Mouse (Mus musculus) embryonic facial prominence, embryonic 15.5 days (tissue): ENCODE results near the gene Plk3. TPM values are rescaled to one million over a fixed set of nuclear protein-coding genes. Genes with fewer than 3 reads are reported as not detected.
A peak's percentile ranks its signal among the peaks of the same experiment; 100 is the strongest.

Experiments used
- ATAC-seq: fragments of 200-750 bp; cut with Nextera tagmentation; 2 replicates; pipeline ENCODE4 v1.8.0; 2017; ENCODE audit warnings: low read depth, moderate TSS enrichment; ENCODE audit not compliant: insufficient number of reproducible peaks, low FRiP score, low TSS enrichment
- H3K27ac ChIP-seq: fragments of 300-500 bp; sonication (generic); replicated peaks from 2 replicates; pipeline ENCODE4 v1.5.1; 2015; ENCODE audit warnings: mild to moderate bottlenecking, inconsistent platforms
- H3K27me3 ChIP-seq: fragments of 300-500 bp; sonication (generic); 2 replicates; pipeline ENCODE4 v1.6.1; 2015; ENCODE audit warnings: inconsistent platforms
- H3K36me3 ChIP-seq: fragments of 300-500 bp; sonication (generic); 2 replicates; pipeline ENCODE4 v1.6.1; 2015; ENCODE audit warnings: mild to moderate bottlenecking, inconsistent platforms
- H3K4me1 ChIP-seq: fragments of 300-500 bp; sonication (generic); 2 replicates; pipeline ENCODE4 v1.6.1; 2015; ENCODE audit warnings: inconsistent platforms
- H3K4me2 ChIP-seq: fragments of 300-500 bp; sonication (generic); replicated peaks from 2 replicates; pipeline ENCODE4 v1.6.1; 2015; ENCODE audit warnings: mild to moderate bottlenecking, inconsistent platforms
- H3K4me3 ChIP-seq: fragments of 300-500 bp; sonication (generic); replicated peaks from 2 replicates; pipeline ENCODE4 v1.5.1; 2015; ENCODE audit warnings: mild to moderate bottlenecking, inconsistent platforms
- H3K9ac ChIP-seq: fragments of 300-500 bp; sonication (generic); 2 replicates; pipeline ENCODE4 v1.6.1; 2015; ENCODE audit warnings: inconsistent platforms
- H3K9me3 ChIP-seq: fragments of 300-500 bp; sonication (generic); replicated peaks from 2 replicates; pipeline ENCODE4 v1.6.1; 2016; ENCODE audit warnings: inconsistent platforms
- WGBS: fragments of 180-500 bp; shearing (Covaris S2); methylation state at CpG from one replicate; pipeline ENCODE4 v1.1.7; 2015; 5-methylcytosine and 5-hydroxymethylcytosine counted together
- polyA plus RNA-seq: library from polyadenylated mRNA; unstranded; fragments of >200 nt; fragmentation: Nextera tagmentation; extraction: Ambion mirVana; gene quantifications from 2 replicates; pipeline ENCODE4 v1.2.1, GENCODE M21; 2015

The Plk3 gene
- polyA plus RNA-seq, 1 experiment from 2014 or later, result 8.1 TPM

DNA sequence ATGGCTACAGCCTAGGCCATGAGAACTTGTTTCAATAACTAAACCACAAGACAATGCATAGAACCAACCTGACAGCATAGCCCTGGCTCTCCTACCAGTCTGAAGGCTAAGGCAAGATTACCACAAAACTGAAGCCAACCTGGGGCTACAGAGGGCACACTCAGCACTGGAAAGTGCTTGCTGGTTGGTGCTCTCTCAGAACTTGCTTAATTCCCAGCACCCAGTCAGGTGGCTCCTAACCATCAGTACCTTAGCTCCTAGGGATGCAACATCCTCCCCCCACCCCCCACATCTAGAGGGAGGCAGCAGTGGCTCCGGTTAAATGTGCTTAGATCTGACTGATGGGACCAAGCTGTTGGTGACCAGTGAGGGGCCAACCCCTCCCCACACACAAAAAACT lies 17.7 kb upstream of the Plk3 start:
- Histone ChIP-seq H3K9ac (no peak overlapping the region), H3K27ac (no peak overlapping the region), H3K9me3 (no peaks in the 10 kb centered on the region), H3K4me2 (no peak overlapping the region), H3K4me3 (no peak overlapping the region), H3K27me3 (no peaks in the 10 kb centered on the region), H3K36me3 (peaks cover 55% of the 10 kb centered on the region), H3K4me1 (peaks cover 21% of the 10 kb centered on the region)
- no peak for ATAC-seq
- 64% methylated on average over 1 of the region's 1 CpGs for WGBS

DNA sequence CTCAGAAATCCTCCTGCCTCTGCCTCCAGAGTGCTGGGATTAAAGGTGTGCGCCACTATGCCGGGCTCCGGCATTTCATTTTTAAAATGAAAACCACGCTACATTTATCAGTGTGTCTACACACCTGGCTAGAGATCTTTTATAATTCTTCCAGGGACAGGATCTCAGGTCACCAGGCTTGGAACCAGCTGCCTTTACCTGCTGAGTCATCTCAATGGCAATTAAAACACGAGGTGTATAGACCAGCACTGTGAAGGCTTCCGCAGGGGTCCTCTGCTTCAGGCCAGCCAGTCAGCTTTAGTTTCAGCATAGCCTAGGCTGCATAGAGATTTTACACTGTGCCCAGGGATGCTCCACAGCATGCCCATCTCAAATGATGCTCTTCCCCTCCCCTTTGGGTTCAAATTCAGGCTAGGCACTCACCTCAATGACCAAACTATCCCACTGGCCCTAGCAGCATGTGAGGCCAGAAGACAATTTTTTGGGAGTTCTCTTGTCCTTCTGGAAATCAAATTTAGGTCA lies 16.5 kb upstream of the Plk3 start:
- Histone ChIP-seq H3K27ac (no peak overlapping the region), H3K36me3 (peaks cover 55% of the 10 kb centered on the region), H3K4me1 (peaks cover 21% of the 10 kb centered on the region), H3K27me3 (no peaks in the 10 kb centered on the region), H3K4me2 (no peak overlapping the region), H3K9ac (no peak overlapping the region), H3K4me3 (no peak overlapping the region), H3K9me3 (no peaks in the 10 kb centered on the region)
- ATAC-seq, result no peak
- 87% methylated on average over 6 of the region's 6 CpGs for WGBS

DNA sequence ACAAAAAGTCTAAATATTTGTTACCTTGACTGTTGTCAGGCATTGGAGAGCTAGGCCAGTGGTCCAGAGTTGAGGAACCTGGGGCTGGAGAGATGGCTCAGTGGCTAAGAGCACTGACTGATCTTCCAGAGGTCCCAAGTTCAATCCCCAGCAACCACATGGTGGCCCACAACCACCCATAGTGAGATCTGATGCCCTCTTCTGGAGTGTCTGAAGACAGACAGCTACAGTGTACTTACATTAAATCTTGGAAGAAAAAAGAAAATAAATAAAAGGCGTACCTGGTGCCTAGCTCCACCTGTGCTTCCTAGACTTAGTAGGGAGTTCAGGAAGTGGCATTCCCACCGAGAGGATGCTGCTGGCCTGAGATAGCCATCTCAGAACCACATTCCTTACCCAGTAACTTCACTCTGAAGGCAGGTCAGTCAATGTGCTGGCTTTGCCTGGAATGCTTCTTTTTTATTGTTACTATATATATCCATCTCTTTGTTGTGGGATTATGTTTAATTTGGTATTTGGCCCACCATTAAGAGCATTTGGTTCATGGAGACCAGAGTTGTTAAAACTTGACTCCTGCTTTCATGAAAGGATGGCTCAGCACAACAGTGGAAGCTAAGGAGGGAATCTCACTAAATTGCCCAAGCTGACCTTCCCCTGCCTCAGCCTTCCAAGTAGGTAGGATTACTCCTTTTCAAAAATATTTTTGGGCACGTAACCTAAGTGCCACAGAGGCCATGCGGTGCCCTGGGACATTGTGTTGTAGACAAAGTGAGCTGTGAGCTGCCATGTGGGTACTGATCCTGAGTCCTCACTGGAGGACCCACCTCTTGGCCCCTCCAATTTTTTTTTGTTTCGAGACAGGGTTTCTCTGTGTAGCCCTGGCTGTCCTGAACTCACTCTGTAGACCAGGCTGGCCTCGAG lies 15.8 kb upstream of the Plk3 start:
- WGBS, result 70% methylated on average over 6 of the region's 6 CpGs

DNA sequence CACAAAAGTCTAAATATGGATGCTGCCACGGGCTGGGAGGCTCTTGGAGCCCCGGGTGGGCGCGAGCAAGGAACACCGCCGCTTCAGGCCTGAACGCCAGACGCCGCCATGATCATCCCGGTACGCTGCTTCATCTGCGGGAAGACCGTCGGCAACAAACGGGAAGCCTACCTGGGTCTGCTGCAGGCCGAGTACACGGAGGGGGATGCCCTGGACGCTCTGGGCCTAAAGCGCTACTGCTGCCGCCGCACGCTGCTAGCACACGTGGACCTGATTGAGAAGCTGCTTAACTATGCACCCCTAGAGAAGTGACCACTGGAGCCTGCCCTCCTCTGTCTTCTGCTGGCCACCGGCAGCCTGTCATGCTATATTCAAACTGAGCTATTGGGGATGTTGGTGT lies 15.1 kb upstream of the Plk3 start:
- no peak overlapping the region for H3K9ac ChIP-seq
- peaks cover 50% of the 10 kb centered on the region for H3K36me3 ChIP-seq
- no peak overlapping the region for H3K4me3 ChIP-seq
- H3K4me1 ChIP-seq, result peaks cover 10% of the 10 kb centered on the region
- no peak for ATAC-seq
- no peaks in the 10 kb centered on the region for H3K9me3 ChIP-seq
- WGBS, result 64% methylated on average over 24 of the region's 24 CpGs
- H3K27ac ChIP-seq, result peak overlapping the region; percentile 34; the same call in 1 of the 2 replicates
- no peaks in the 10 kb centered on the region for H3K27me3 ChIP-seq
- H3K4me2 ChIP-seq, result no peak overlapping the region

More for the DNA sequence above, 15.8 kb upstream of the Plk3 start:
- peaks cover 55% of the 10 kb centered on the region for H3K36me3 ChIP-seq
- no peak for ATAC-seq
- no peak overlapping the region for H3K9ac ChIP-seq
- H3K4me3 ChIP-seq, result no peak overlapping the region
- 0 out of 2 replicates have a peak overlapping the region, but pooled peaks have one; percentile 7 for H3K27ac ChIP-seq
- H3K27me3 ChIP-seq, result no peaks in the 10 kb centered on the region
- no peaks in the 10 kb centered on the region for H3K9me3 ChIP-seq
- peaks cover 17% of the 10 kb centered on the region for H3K4me1 ChIP-seq
- H3K4me2 ChIP-seq, result no peak overlapping the region

DNA sequence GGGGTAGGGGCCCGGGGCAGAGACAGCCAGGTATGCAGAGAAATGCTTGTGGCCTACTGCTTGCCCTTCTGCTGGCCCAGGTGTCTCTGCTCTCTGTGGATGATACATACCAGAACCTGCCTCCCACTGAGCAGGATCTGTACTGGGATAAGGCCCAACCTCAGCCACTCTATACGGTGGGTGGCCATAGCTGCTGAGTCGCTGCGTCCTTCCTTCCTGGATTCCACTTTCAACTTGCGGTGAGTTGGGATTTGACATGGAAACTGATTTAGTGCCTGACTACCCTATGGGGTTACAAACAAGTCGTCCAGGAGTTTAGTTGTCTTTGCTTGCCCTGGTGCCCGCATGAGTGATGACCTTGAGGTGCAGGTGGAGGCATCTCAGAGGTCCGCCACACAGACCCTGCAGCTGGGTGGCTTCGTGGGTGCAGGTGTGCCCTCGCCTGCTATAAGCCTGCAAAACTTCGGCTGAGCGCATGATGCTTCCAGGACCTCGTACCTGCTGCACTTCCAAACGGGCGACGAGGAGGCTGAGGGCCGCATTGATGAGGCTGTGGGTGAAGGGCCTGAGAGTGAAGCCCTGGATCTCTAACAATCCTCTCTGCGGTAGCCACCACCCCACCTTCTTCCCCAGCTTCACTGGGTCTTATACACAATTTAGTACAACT lies 14.4 kb upstream of the Plk3 start:
- peaks cover 5% of the 10 kb centered on the region for H3K4me1 ChIP-seq
- no peak for ATAC-seq

DNA sequence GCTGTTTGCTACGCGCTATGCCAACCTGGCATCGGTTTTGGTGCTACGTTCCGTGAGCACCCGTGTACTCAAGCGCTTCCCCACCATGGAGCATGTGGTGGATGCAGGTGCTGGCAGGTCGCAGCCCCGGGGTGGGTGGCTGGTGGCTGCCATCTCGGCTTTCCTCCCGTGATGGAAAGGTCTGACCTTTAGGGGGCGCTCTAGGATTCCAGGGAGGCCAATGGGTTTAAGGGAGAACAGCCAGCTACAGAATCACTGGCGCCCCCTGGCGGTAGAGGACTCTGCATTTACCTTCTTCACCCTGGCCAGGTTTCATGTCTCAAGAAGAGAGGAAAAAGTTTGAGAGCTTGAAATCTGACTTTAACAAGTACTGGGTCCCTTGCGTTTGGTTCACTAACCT lies 12.4 kb upstream of the Plk3 start:
- WGBS, result 31% methylated on average over 15 of the region's 15 CpGs
- no peak for ATAC-seq
- Histone ChIP-seq H3K27ac (no peak overlapping the region), H3K36me3 (peaks cover 26% of the 10 kb centered on the region), H3K9ac (no peak overlapping the region), H3K4me3 (no peak overlapping the region), H3K9me3 (no peaks in the 10 kb centered on the region), H3K27me3 (no peaks in the 10 kb centered on the region), H3K4me2 (no peak overlapping the region), H3K4me1 (no peaks in the 10 kb centered on the region)

More for the DNA sequence above, 14.4 kb upstream of the Plk3 start:
- no peak overlapping the region for H3K4me2 ChIP-seq
- no peak overlapping the region for H3K4me3 ChIP-seq
- H3K27ac ChIP-seq, result 0 out of 2 replicates have a peak overlapping the region, but pooled peaks have one; percentile 34
- peaks cover 43% of the 10 kb centered on the region for H3K36me3 ChIP-seq
- no peaks in the 10 kb centered on the region for H3K27me3 ChIP-seq
- no peak overlapping the region for H3K9ac ChIP-seq
- no peaks in the 10 kb centered on the region for H3K9me3 ChIP-seq
- WGBS, result 81% methylated on average over 18 of the region's 18 CpGs

DNA sequence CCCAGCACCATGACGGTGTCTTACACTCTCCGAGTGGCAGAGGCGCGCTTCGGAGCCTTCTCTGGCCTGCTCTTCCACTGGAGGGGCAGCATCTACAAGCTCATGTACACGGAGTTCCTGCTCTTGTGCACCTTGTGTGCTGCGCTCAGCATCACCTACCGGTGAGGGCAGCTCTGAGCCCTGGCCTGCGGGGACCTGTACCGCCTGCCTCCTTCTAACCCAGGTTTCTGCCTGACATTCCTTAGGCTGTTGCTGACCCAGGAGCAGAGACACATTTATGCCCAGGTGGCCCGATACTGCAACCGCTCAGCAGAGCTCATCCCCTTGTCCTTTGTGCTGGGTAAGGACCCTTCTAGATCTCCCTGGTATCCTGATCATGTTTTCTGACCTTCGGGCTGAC lies 11.5 kb upstream of the Plk3 start:
- no peak overlapping the region for H3K4me2 ChIP-seq
- H3K9ac ChIP-seq, result no peak overlapping the region
- ATAC-seq, result no peak
- H3K4me1 ChIP-seq, result no peaks in the 10 kb centered on the region
- H3K36me3 ChIP-seq, result peaks cover 16% of the 10 kb centered on the region
- H3K27me3 ChIP-seq, result no peaks in the 10 kb centered on the region
- H3K9me3 ChIP-seq, result no peaks in the 10 kb centered on the region
- H3K27ac ChIP-seq, result no peak overlapping the region
- H3K4me3 ChIP-seq, result no peak overlapping the region
- 86% methylated on average over 13 of the region's 13 CpGs for WGBS

DNA sequence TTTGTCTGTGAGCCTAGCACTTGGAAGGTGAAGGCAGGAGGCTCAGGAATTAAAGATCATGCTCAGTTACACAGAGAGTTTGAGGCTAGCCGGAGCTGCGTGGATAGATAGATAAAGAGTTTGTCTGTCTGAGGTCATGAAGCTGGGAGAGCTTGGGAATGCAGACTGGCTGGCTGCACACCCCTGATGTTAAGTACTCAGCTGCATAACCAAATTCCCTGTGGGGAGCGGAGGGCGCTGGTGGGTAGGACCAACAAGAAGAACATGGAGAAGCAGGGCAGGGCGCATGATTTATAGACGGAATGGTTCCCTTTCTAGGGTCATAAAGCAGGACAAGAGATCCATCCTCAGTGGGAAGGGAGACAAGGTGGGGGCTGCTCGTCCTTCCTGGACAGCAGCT lies 9.3 kb upstream of the Plk3 start:
- Histone ChIP-seq H3K4me1 (no peaks in the 10 kb centered on the region), H3K4me2 (no peak overlapping the region), H3K36me3 (no peaks in the 10 kb centered on the region), H3K9ac (no peak overlapping the region), H3K4me3 (no peak overlapping the region), H3K27ac (no peak overlapping the region), H3K9me3 (no peaks in the 10 kb centered on the region), H3K27me3 (no peaks in the 10 kb centered on the region)
- WGBS, result 52% methylated on average over 7 of the region's 7 CpGs
- no peak for ATAC-seq

DNA sequence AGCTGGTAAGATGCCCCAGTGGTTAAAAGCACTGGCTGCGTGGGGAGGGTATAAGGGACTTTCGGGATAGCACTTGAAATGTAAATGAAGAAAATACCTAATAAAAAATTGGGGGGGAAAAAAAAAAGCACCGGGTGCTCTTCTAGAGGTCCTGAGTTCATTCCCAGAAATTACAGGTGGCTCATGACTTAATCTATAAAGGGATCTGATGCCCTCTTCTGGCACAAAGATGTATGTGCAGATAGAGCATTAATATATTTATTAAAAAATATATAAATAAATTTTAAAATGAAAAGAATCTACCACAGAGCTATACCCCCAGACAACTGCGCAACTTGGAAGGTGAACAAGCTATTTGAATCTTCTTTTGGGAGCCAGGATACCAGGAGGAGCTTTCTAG lies 6.8 kb upstream of the Plk3 start:
- ATAC-seq, result no peak
- no peaks in the 10 kb centered on the region for H3K27me3 ChIP-seq
- no peak overlapping the region for H3K4me3 ChIP-seq
- WGBS, result 22% methylated on average over 4 of the region's 4 CpGs
- no peaks in the 10 kb centered on the region for H3K4me1 ChIP-seq
- H3K36me3 ChIP-seq, result no peaks in the 10 kb centered on the region
- no peak overlapping the region for H3K4me2 ChIP-seq
- no peak overlapping the region for H3K9ac ChIP-seq
- H3K27ac ChIP-seq, result no peak overlapping the region
- H3K9me3 ChIP-seq, result no peaks in the 10 kb centered on the region

DNA sequence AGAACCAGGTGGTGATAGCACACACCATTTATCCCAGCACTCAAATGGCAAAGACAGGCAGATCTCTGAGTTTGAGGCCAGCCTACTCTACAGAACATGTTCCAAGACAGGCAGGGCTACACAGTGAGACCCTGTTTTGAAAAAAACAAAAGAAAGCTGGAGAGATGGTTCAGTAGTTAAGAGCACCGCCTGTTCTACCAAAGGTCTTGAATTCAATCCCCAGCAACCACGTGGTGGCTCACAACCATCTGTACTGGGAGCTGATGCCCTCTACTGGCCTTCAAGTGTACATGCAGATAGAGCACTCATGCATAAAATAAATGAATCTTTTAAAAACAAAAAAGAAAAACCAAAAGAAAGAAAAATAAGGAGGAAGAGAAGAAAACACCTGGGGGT lies 5.5 kb upstream of the Plk3 start:
- WGBS, result 5% methylated on average over 2 of the region's 2 CpGs
- Histone ChIP-seq H3K36me3 (no peaks in the 10 kb centered on the region), H3K4me3 (no peak overlapping the region), H3K4me2 (no peak overlapping the region), H3K9me3 (no peaks in the 10 kb centered on the region), H3K27me3 (no peaks in the 10 kb centered on the region), H3K27ac (no peak overlapping the region), H3K9ac (no peak overlapping the region), H3K4me1 (peaks cover 4% of the 10 kb centered on the region)
- ATAC-seq, result no peak
